Mouse (Mus musculus) forebrain, embryonic 10.5 days (tissue): ENCODE results near the gene Gas7. TPM values are rescaled to one million over a fixed set of nuclear protein-coding genes. Genes with fewer than 3 reads are reported as not detected.

ENCODE experiments used
- DNase-seq: peaks from one replicate; pipeline ENCODE4 v3.0.0-alpha.2; 2017; ENCODE audit warnings: low spot score; ENCODE audit errors: extremely low spot score
- H3K27ac ChIP-seq: fragments of 300-500 bp; sonication (generic); 2 replicates; pipeline ENCODE4 v1.5.1; 2016; ENCODE audit warnings: mild to moderate bottlenecking
- H3K27me3 ChIP-seq: fragments of 300-500 bp; sonication (generic); 2 replicates; pipeline ENCODE4 v1.6.1; 2016; ENCODE audit warnings: mild to moderate bottlenecking; ENCODE audit not compliant: poor library complexity, severe bottlenecking
- H3K36me3 ChIP-seq: fragments of 300-500 bp; sonication (generic); replicated peaks from 2 replicates; pipeline ENCODE4 v1.6.1; 2016; ENCODE audit warnings: mild to moderate bottlenecking, moderate library complexity
- H3K4me1 ChIP-seq: fragments of 300-500 bp; sonication (generic); 2 replicates; pipeline ENCODE4 v1.6.1; 2016
- H3K4me3 ChIP-seq: fragments of 300-500 bp; sonication (generic); 2 replicates; pipeline ENCODE4 v1.5.1; 2016; ENCODE audit warnings: mild to moderate bottlenecking, moderate library complexity
- H3K9me3 ChIP-seq: fragments of 300-500 bp; sonication (generic); 2 replicates; pipeline ENCODE4 v1.6.1; 2016; ENCODE audit warnings: mild to moderate bottlenecking, moderate library complexity
- WGBS: fragments of 180-500 bp; shearing (Covaris S2); methylation state at CpG from one replicate; pipeline ENCODE4 v1.1.7; 2016; 5-methylcytosine and 5-hydroxymethylcytosine counted together
- polyA plus RNA-seq: library from polyadenylated mRNA; unstranded; fragments of >200 nt; fragmentation: Nextera tagmentation; extraction: Ambion mirVana; gene quantifications from 2 replicates; pipeline ENCODE4 v1.2.1, GENCODE M21; 2016

Gas7 gene
- polyA plus RNA-seq, 1 experiment from 2014 or later = 3.1 TPM

- WGBS = 82% methylated on average over 11 of the region's 11 CpGs
- no peaks in the 10 kb centered on the region for H3K27me3 ChIP-seq
These were observed 193.6 kb downstream of the Gas7 start for GRCm38 (mm10) chr11:67648651-67649407.

GRCm38 (mm10) chr11:67649971-67650707 lies 194.9 kb downstream of the Gas7 start:
- Histone ChIP-seq H3K36me3 (no peaks in the 10 kb centered on the region), H3K9me3 (no peaks in the 10 kb centered on the region), H3K4me1 (peaks cover 19% of the 10 kb centered on the region), H3K27ac (no peak overlapping the region), H3K4me3 (no peak overlapping the region), H3K27me3 (no peaks in the 10 kb centered on the region)
- no peak for DNase-seq
- WGBS = 56% methylated on average over 10 of the region's 10 CpGs

More at GRCm38 (mm10) chr11:67648651-67649407, 193.6 kb downstream of the Gas7 start:
- no peak overlapping the region for H3K27ac ChIP-seq
- H3K4me1 ChIP-seq = peaks cover 19% of the 10 kb centered on the region
- DNase-seq = no peak
- H3K9me3 ChIP-seq = no peaks in the 10 kb centered on the region
- H3K4me3 ChIP-seq = no peak overlapping the region
- H3K36me3 ChIP-seq = no peaks in the 10 kb centered on the region

- H3K4me3 ChIP-seq = no peak overlapping the region
- 87% methylated on average over 6 of the region's 6 CpGs for WGBS
- H3K4me1 ChIP-seq = peaks cover 19% of the 10 kb centered on the region
- no peak for DNase-seq
- no peaks in the 10 kb centered on the region for H3K9me3 ChIP-seq
- H3K27me3 ChIP-seq = no peaks in the 10 kb centered on the region
- no peaks in the 10 kb centered on the region for H3K36me3 ChIP-seq
- no peak overlapping the region for H3K27ac ChIP-seq
These were observed 196.5 kb downstream of the Gas7 start for GRCm38 (mm10) chr11:67651731-67652130.

GRCm38 (mm10) chr11:67652194-67652892 lies 197.1 kb downstream of the Gas7 start:
- Histone ChIP-seq H3K4me3 (peak overlapping the region; percentile 1; the same call in 1 of the 2 replicates), H3K4me1 (peaks cover 19% of the 10 kb centered on the region), H3K27me3 (no peaks in the 10 kb centered on the region), H3K36me3 (no peaks in the 10 kb centered on the region), H3K9me3 (no peaks in the 10 kb centered on the region), H3K27ac (no peak overlapping the region)
- 19% methylated on average over 14 of the region's 14 CpGs for whole genome bisulfite sequencing
- DNase-seq = peak; percentile 56

- Histone ChIP-seq H3K4me3 (peak overlapping the region; percentile 1; the same call in 1 of the 2 replicates), H3K27ac (no peak overlapping the region), H3K9me3 (no peaks in the 10 kb centered on the region), H3K4me1 (peaks cover 20% of the 10 kb centered on the region), H3K36me3 (no peaks in the 10 kb centered on the region), H3K27me3 (no peaks in the 10 kb centered on the region)
- peak; percentile 29 for DNase-seq
- WGBS = 39% methylated on average over 6 of the region's 6 CpGs
These were observed 197.6 kb downstream of the Gas7 start for GRCm38 (mm10) chr11:67652893-67653255.

GRCm38 (mm10) chr11:67653521-67654090 lies 198.4 kb downstream of the Gas7 start:
- DNase-seq = no peak
- Histone ChIP-seq H3K4me3 (no peak overlapping the region), H3K9me3 (no peaks in the 10 kb centered on the region), H3K27me3 (no peaks in the 10 kb centered on the region), H3K36me3 (no peaks in the 10 kb centered on the region), H3K4me1 (peaks cover 22% of the 10 kb centered on the region), H3K27ac (no peak overlapping the region)
- 91% methylated on average over 9 of the region's 9 CpGs for WGBS

- H3K4me3 ChIP-seq = no peak overlapping the region
- peaks cover 22% of the 10 kb centered on the region for H3K4me1 ChIP-seq
- no peak overlapping the region for H3K27ac ChIP-seq
- no peaks in the 10 kb centered on the region for H3K9me3 ChIP-seq
- H3K36me3 ChIP-seq = no peaks in the 10 kb centered on the region
- 88% methylated on average over 4 of the region's 4 CpGs for WGBS
- H3K27me3 ChIP-seq = no peaks in the 10 kb centered on the region
- no peak for DNase-seq
These were observed 199.3 kb downstream of the Gas7 start for GRCm38 (mm10) chr11:67654514-67654913.

- DNase-seq = no peak
- Histone ChIP-seq H3K27ac (no peak overlapping the region), H3K36me3 (no peaks in the 10 kb centered on the region), H3K27me3 (no peaks in the 10 kb centered on the region), H3K4me1 (peaks cover 18% of the 10 kb centered on the region), H3K4me3 (no peak overlapping the region), H3K9me3 (no peaks in the 10 kb centered on the region)
- 82% methylated on average over 17 of the region's 17 CpGs for WGBS
These were observed 200.2 kb downstream of the Gas7 start for GRCm38 (mm10) chr11:67655236-67655959.

- DNase-seq = no peak
- Histone ChIP-seq H3K27ac (no peak overlapping the region), H3K4me1 (peaks cover 17% of the 10 kb centered on the region), H3K9me3 (no peaks in the 10 kb centered on the region), H3K27me3 (no peaks in the 10 kb centered on the region), H3K4me3 (no peak overlapping the region), H3K36me3 (no peaks in the 10 kb centered on the region)
- WGBS = 84% methylated on average over 7 of the region's 7 CpGs
These were observed 201.1 kb downstream of the Gas7 start for GRCm38 (mm10) chr11:67656366-67656765.

GRCm38 (mm10) chr11:67656811-67657210 lies 201.6 kb downstream of the Gas7 start:
- no peaks in the 10 kb centered on the region for H3K9me3 ChIP-seq
- 90% methylated on average over 9 of the region's 9 CpGs for WGBS
- H3K27me3 ChIP-seq = no peaks in the 10 kb centered on the region
- peaks cover 17% of the 10 kb centered on the region for H3K4me1 ChIP-seq
- H3K27ac ChIP-seq = no peak overlapping the region
- no peak for DNase-seq
- H3K36me3 ChIP-seq = no peaks in the 10 kb centered on the region
- no peak overlapping the region for H3K4me3 ChIP-seq

- DNase-seq = peak; percentile 41
- Histone ChIP-seq H3K36me3 (no peaks in the 10 kb centered on the region), H3K27ac (no peak overlapping the region), H3K4me3 (no peak overlapping the region), H3K27me3 (no peaks in the 10 kb centered on the region), H3K9me3 (no peaks in the 10 kb centered on the region), H3K4me1 (peaks cover 8% of the 10 kb centered on the region)
- 47% methylated on average over 11 of the region's 11 CpGs for WGBS
These were observed 202.6 kb downstream of the Gas7 start for GRCm38 (mm10) chr11:67657685-67658382.
